Mouse (Mus musculus): ENCODE results near the gene Gdap1l1.

DNA sequence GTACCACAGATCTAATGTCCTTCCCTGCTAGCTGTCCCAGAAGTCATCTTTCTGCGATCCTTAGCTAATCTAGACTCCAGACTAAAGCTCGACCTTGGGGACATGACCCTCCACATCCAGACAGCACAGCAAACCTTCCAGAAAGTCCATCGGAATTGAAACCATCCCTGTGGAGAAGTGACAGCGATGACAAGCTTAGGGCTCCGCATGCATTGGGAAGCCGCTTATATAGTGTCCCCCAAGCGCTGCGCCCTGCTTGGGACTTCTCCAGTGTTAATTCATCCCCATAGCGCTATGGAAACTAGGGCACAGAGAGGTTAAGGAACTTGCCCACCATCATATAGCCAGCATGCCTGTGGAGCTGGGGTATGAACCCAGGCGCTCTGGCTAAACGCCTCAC, 24.5 kb downstream of the Gdap1l1 start:
- TF ChIP-seq CTCF (conservative IDR thresholded peaks at IDR 0.05; ENCODE audit: insufficient read depth, insufficient read length, low read depth, low read length) (no peak), POLR2A (IDR thresholded peaks at IDR 0.05; ENCODE audit: low read depth, low read length) (no peak)
